Mouse (Mus musculus): ENCODE data around the gene Acot1. TPM values are rescaled to one million over a fixed set of nuclear protein-coding genes. Genes with fewer than 3 reads are reported as not detected.

Acot1 gene
- total and polyA plus RNA-seq, 2 experiments from 2014 or later, result 120 TPM

- no peak overlapping the region for H3K4me2 ChIP-seq (ENCODE audit: low read depth, low read length, poor library complexity, severe bottlenecking)
- H3K4me1 ChIP-seq (ENCODE audit: insufficient read depth, low read length), result no peaks in the 10 kb centered on the region
- H3K36me3 ChIP-seq (ENCODE audit: insufficient read depth, low read length), result no peaks in the 10 kb centered on the region
- H3K9me3 ChIP-seq (ENCODE audit: low read length), result no peaks in the 10 kb centered on the region
- ATAC-seq (ENCODE audit: low FRiP score) (no peak), DNase-seq (ENCODE audit: low spot score) (no peak)
- no peak overlapping the region for H3K9ac ChIP-seq (replicated peaks; ENCODE audit: low read length, poor library complexity, severe bottlenecking)
- no peak for TF ChIP-seq CTCF (IDR thresholded peaks at IDR 0.05)
- H3K4me3 ChIP-seq (ENCODE audit: low read depth, low read length), result no peak overlapping the region
- no peak overlapping the region for H3K27ac ChIP-seq (ENCODE audit: low read depth, low read length)
- WGBS, result 76% methylated on average over 8 of the region's 8 CpGs
- peaks cover 17% of the 10 kb centered on the region; the same call in 1 of the 2 replicates for H3K27me3 ChIP-seq (ENCODE audit: insufficient read depth, low read length)
Observed at GRCm38 (mm10) chr12:84064621-84065020, 55.3 kb downstream of the Acot1 start.

GRCm38 (mm10) chr12:84067752-84068151 is 58.5 kb downstream of the Acot1 start:
- Histone ChIP-seq H3K4me1 (ENCODE audit: insufficient read depth, low read length) (no peaks in the 10 kb centered on the region), H3K9me3 (ENCODE audit: low read length) (no peaks in the 10 kb centered on the region), H3K27me3 (ENCODE audit: insufficient read depth, low read length) (peaks cover 22% of the 10 kb centered on the region; the same call in 1 of the 2 replicates), H3K9ac (replicated peaks; ENCODE audit: low read length, poor library complexity, severe bottlenecking) (no peak overlapping the region), H3K4me3 (ENCODE audit: low read depth, low read length) (no peak overlapping the region), H3K4me2 (ENCODE audit: low read depth, low read length, poor library complexity, severe bottlenecking) (no peak overlapping the region), H3K27ac (ENCODE audit: low read depth, low read length) (no peak overlapping the region), H3K36me3 (ENCODE audit: insufficient read depth, low read length) (no peaks in the 10 kb centered on the region)
- TF ChIP-seq CTCF (IDR thresholded peaks at IDR 0.05), result no peak
- ATAC-seq (ENCODE audit: low FRiP score) (no peak), DNase-seq (ENCODE audit: low spot score) (no peak)
- 81% methylated on average over 4 of the region's 4 CpGs for WGBS

Other genes starting within 250 kb of the Acot1 start
- 2.4 and 2.7 TPM in 2 replicates for gene Papln, start 245.9 kb upstream of the Acot1 start, total RNA-seq (2014; rRNA removed)
- gene Papln, start 245.9 kb upstream of the Acot1 start, polyA plus RNA-seq (2015; fragmentation: Nextera tagmentation; extraction: Ambion mirVana), result 0.33 and 0.37 TPM in 2 replicates
- gene Numb, start 87.6 kb upstream of the Acot1 start, total RNA-seq (2014; rRNA removed), result 17.5 and 17.8 TPM in 2 replicates
- 9.0 TPM in 2 replicates for gene Numb, start 87.6 kb upstream of the Acot1 start, polyA plus RNA-seq (2015; fragmentation: Nextera tagmentation; extraction: Ambion mirVana)
- gene Riox1, start 58.9 kb upstream of the Acot1 start, total RNA-seq (2014; rRNA removed), result 25.3 and 27.8 TPM in 2 replicates
- gene Riox1, start 58.9 kb upstream of the Acot1 start, polyA plus RNA-seq (2015; fragmentation: Nextera tagmentation; extraction: Ambion mirVana), result 10.4 and 12.6 TPM in 2 replicates
- gene Heatr4, start 24.6 kb upstream of the Acot1 start, total RNA-seq (2014; rRNA removed), result 0.05 TPM in 1 of 2 replicates, not detected in the other
- gene Heatr4, start 24.6 kb upstream of the Acot1 start, polyA plus RNA-seq (2015; fragmentation: Nextera tagmentation; extraction: Ambion mirVana), result 0.10 TPM in 1 of 2 replicates, not detected in the other
- 16.7 and 20.7 TPM in 2 replicates for gene Acot2, start 21.6 kb upstream of the Acot1 start, total RNA-seq (2014; rRNA removed)
- 22.1 and 26.0 TPM in 2 replicates for gene Acot2, start 21.6 kb upstream of the Acot1 start, polyA plus RNA-seq (2015; fragmentation: Nextera tagmentation; extraction: Ambion mirVana)
- gene Acot4, start 28.9 kb downstream of the Acot1 start, total RNA-seq (2014; rRNA removed), result 0.33 and 1.7 TPM in 2 replicates
- 0.84 and 1.3 TPM in 2 replicates for gene Acot4, start 28.9 kb downstream of the Acot1 start, polyA plus RNA-seq (2015; fragmentation: Nextera tagmentation; extraction: Ambion mirVana)
- gene Gm49366, start 29.4 kb downstream of the Acot1 start, total RNA-seq (2014; rRNA removed), result not detected in 2 replicates
- gene Gm49366, start 29.4 kb downstream of the Acot1 start, polyA plus RNA-seq (2015; fragmentation: Nextera tagmentation; extraction: Ambion mirVana), result not detected in 2 replicates
- 0.77 and 3.4 TPM in 2 replicates for gene Acot3, start 42.7 kb downstream of the Acot1 start, total RNA-seq (2014; rRNA removed)
- 0.99 and 2.0 TPM in 2 replicates for gene Acot3, start 42.7 kb downstream of the Acot1 start, polyA plus RNA-seq (2015; fragmentation: Nextera tagmentation; extraction: Ambion mirVana)
- 1.5 and 2.0 TPM in 2 replicates for gene Acot5, start 59.8 kb downstream of the Acot1 start, total RNA-seq (2014; rRNA removed)
- 0.77 and 1.1 TPM in 2 replicates for gene Acot5, start 59.8 kb downstream of the Acot1 start, polyA plus RNA-seq (2015; fragmentation: Nextera tagmentation; extraction: Ambion mirVana)
- gene Acot6, start 91.2 kb downstream of the Acot1 start, total RNA-seq (2014; rRNA removed), result 4.7 and 5.8 TPM in 2 replicates
- gene Acot6, start 91.2 kb downstream of the Acot1 start, polyA plus RNA-seq (2015; fragmentation: Nextera tagmentation; extraction: Ambion mirVana), result 1.4 and 1.7 TPM in 2 replicates
- 15.6 and 17.1 TPM in 2 replicates for gene Dnal1, start 104.9 kb downstream of the Acot1 start, total RNA-seq (2014; rRNA removed)
- 7.1 and 10.7 TPM in 2 replicates for gene Dnal1, start 104.9 kb downstream of the Acot1 start, polyA plus RNA-seq (2015; fragmentation: Nextera tagmentation; extraction: Ambion mirVana)
- 6.0 and 8.1 TPM in 2 replicates for gene Pnma1, start 139.0 kb downstream of the Acot1 start, total RNA-seq (2014; rRNA removed)
- gene Pnma1, start 139.0 kb downstream of the Acot1 start, polyA plus RNA-seq (2015; fragmentation: Nextera tagmentation; extraction: Ambion mirVana), result 8.2 and 8.9 TPM in 2 replicates
- 8.5 and 15.6 TPM in 2 replicates for gene Elmsan1, start 209.4 kb downstream of the Acot1 start, total RNA-seq (2014; rRNA removed)
- 2.0 and 3.0 TPM in 2 replicates for gene Elmsan1, start 209.4 kb downstream of the Acot1 start, polyA plus RNA-seq (2015; fragmentation: Nextera tagmentation; extraction: Ambion mirVana)

Data from midbrain, postnatal 0 days (tissue).